Mouse (Mus musculus) heart, postnatal 10 days (tissue): ENCODE results near the gene Psen1. TPM values are rescaled to one million over a fixed set of nuclear protein-coding genes. Genes with fewer than 3 reads are reported as not detected.

Source experiments
- DNase-seq, 2 experiments: peaks; one replicate each; pipeline ENCODE4 v3.0.0; 2021
- intact Hi-C: fragments of 180-260 bp; cut with DNase I; formaldehyde crosslinking; loops from one replicate; pipeline ENCODE4 v1.15.1; 2025
- total RNA-seq, 2 experiments: library from RNA; stranded (reverse); gene quantifications; 2 replicates each; pipeline ENCODE4 v1.2.3; 2021

Psen1 gene
- total RNA-seq = 10 to 100 TPM; 35.0 to 44.9 TPM

GRCm38 (mm10) chr12:83687934-83688315, at the start of gene Psen1:
TSS of gene Psen1 (plus strand) at chr12:83688152.
- DNase-seq = peak; percentile 95 to 97
- intact Hi-C loops = loop anchor here (2.0 kb wide), 1 partner anchor 15 kb away; no protein-coding TSS in a partner anchor

GRCm38 (mm10) chr12:83641233-83641632, 46.7 kb upstream of the Psen1 start:
- intact Hi-C loops = no loop called here
- DNase-seq = no peak

- intact Hi-C loops = no loop called here
These were observed 44.8 kb upstream of the Psen1 start for GRCm38 (mm10) chr12:83643116-83643515.

GRCm38 (mm10) chr12:83650346-83650745, 37.6 kb upstream of the Psen1 start:
- intact Hi-C loops = no loop called here
- DNase-seq = no peak

More at GRCm38 (mm10) chr12:83643116-83643515, 44.8 kb upstream of the Psen1 start:
- DNase-seq = no peak

GRCm38 (mm10) chr12:83651414-83651813, 36.5 kb upstream of the Psen1 start:
- no peak for DNase-seq
- intact Hi-C loops = no loop called here

GRCm38 (mm10) chr12:83685466-83685865, 2.5 kb upstream of the Psen1 start:
- intact Hi-C loops = no loop called here
- DNase-seq = no peak

GRCm38 (mm10) chr12:83686575-83687350, 1.2 kb upstream of the Psen1 start:
- intact Hi-C loops = loop anchor here (2.0 kb wide), 1 partner anchor 14 kb away; no protein-coding TSS in a partner anchor
- DNase-seq = no peak

GRCm38 (mm10) chr12:83688316-83689086, 549 bp downstream of the Psen1 start:
- DNase-seq = peak in 1 of 2 experiments; percentile 37
- intact Hi-C loops = no loop called here

- DNase-seq = peak; percentile 9 to 15
- intact Hi-C loops = no loop called here
These were observed 1.1 kb downstream of the Psen1 start for GRCm38 (mm10) chr12:83689087-83689432.

GRCm38 (mm10) chr12:83694011-83694410, 6.1 kb downstream of the Psen1 start:
- no peak for DNase-seq
- intact Hi-C loops = no loop called here

- intact Hi-C loops = no loop called here
- no peak for DNase-seq
These were observed 6.7 kb downstream of the Psen1 start for GRCm38 (mm10) chr12:83694669-83695068.

- intact Hi-C loops = no loop called here
These were observed 10.7 kb downstream of the Psen1 start for GRCm38 (mm10) chr12:83698637-83699036.

GRCm38 (mm10) chr12:83701608-83702007, 13.7 kb downstream of the Psen1 start:
- intact Hi-C loops = no loop called here
- DNase-seq = no peak

More at GRCm38 (mm10) chr12:83698637-83699036, 10.7 kb downstream of the Psen1 start:
- no peak for DNase-seq

- DNase-seq = no peak
- intact Hi-C loops = no loop called here
These were observed 14.8 kb downstream of the Psen1 start for GRCm38 (mm10) chr12:83702796-83703195.

- intact Hi-C loops = no loop called here
- DNase-seq = no peak
These were observed 19.0 kb downstream of the Psen1 start for GRCm38 (mm10) chr12:83706951-83707350.

- no peak for DNase-seq
- intact Hi-C loops = no loop called here
These were observed 20.5 kb downstream of the Psen1 start for GRCm38 (mm10) chr12:83708160-83709092.

- no peak for DNase-seq
- intact Hi-C loops = loop anchor here (5.0 to 10.0 kb wide), 2 partner anchors 325 to 352 kb away; partner anchors contain the start of genes Acot4 and Gm49366
These were observed 22.0 kb downstream of the Psen1 start for GRCm38 (mm10) chr12:83709934-83710333.

- intact Hi-C loops = loop anchor here (1.0 to 10.0 kb wide), 4 partner anchors 58 to 349 kb away; partner anchors contain the start of genes Acot4 and Gm49366
- peak; percentile 69 to 79 for DNase-seq
These were observed 25.8 kb downstream of the Psen1 start for GRCm38 (mm10) chr12:83713749-83714148.

GRCm38 (mm10) chr12:83716416-83717184, 28.6 kb downstream of the Psen1 start:
- intact Hi-C loops = loop anchor here (10.0 kb wide), 1 partner anchor 318 kb away; the partner anchor contains the start of genes Acot4 and Gm49366
- peak; percentile 25 to 32 for DNase-seq
